Mouse (Mus musculus): ENCODE measurements around the gene Slc35e3.

- TF ChIP-seq POLR2A (IDR thresholded peaks at IDR 0.05; ENCODE audit: borderline replicate concordance, extremely low read depth, insufficient read depth, insufficient read length, poor library complexity, severe bottlenecking) (no peak), CTCF (IDR thresholded peaks at IDR 0.05; ENCODE audit: borderline replicate concordance, extremely low read depth, insufficient read depth, insufficient read length) (no peak)
Observed at GRCm38 (mm10) chr10:117743182-117743581, 3.0 kb downstream of the Slc35e3 start.

All from brain, embryonic 14.5 days (tissue).